Mouse (Mus musculus) gastrocnemius, postnatal 10 days (tissue): ENCODE measurements at regions not wholly inside any gene's neighbourhood (a gene's known extent, or its start where the extent isn't known, plus 50 kb on each side); places are given as distances from the start of the nearest gene placed in this dataset.
"Not testable (repeated sequence)": the region's sequence is repeated elsewhere in the genome, so short reads cannot be mapped to it uniquely, and the experiment has no call there.

Experiments
- DNase-seq: peaks from one replicate; pipeline ENCODE4 v3.0.0; 2021; ENCODE audit warnings: mixed read lengths

- no peak for DNase-seq
Measured at GRCm38 (mm10) chr10:70866737-70867136, 211.0 kb upstream of the Phyhipl start.

- DNase-seq = no peak
Measured at GRCm38 (mm10) chr10:70864650-70865049, 208.9 kb upstream of the Phyhipl start.

- DNase-seq = no peak
Measured at GRCm38 (mm10) chr10:70862022-70862335, 206.2 kb upstream of the Phyhipl start.

GRCm38 (mm10) chr10:70861131-70862021 is 205.6 kb upstream of the Phyhipl start:
- no peak for DNase-seq

GRCm38 (mm10) chr10:70857155-70857820 is 201.5 kb upstream of the Phyhipl start:
- no peak for DNase-seq

GRCm38 (mm10) chr10:70855948-70856347 is 200.2 kb upstream of the Phyhipl start:
- DNase-seq = no peak

GRCm38 (mm10) chr10:70853614-70854013 is 197.8 kb upstream of the Phyhipl start:
- no peak for DNase-seq

- DNase-seq = no peak
Measured at GRCm38 (mm10) chr10:70848141-70848540, 192.4 kb upstream of the Phyhipl start.

GRCm38 (mm10) chr10:70847341-70847882 is 191.6 kb upstream of the Phyhipl start:
- no peak for DNase-seq

- DNase-seq = no peak
Measured at GRCm38 (mm10) chr10:70846281-70847168, 190.8 kb upstream of the Phyhipl start.

- no peak for DNase-seq
Measured at GRCm38 (mm10) chr10:70843848-70844247, 188.1 kb upstream of the Phyhipl start.

GRCm38 (mm10) chr10:70842176-70842838 is 186.5 kb upstream of the Phyhipl start:
- no peak for DNase-seq

- DNase-seq = not testable (repeated sequence)
Measured at GRCm38 (mm10) chr10:70841179-70841578, 185.4 kb upstream of the Phyhipl start.

GRCm38 (mm10) chr10:70838147-70838546 is 182.4 kb upstream of the Phyhipl start:
- no peak for DNase-seq

- no peak for DNase-seq
Measured at GRCm38 (mm10) chr10:70837326-70837725, 181.6 kb upstream of the Phyhipl start.

- DNase-seq = no peak
Measured at GRCm38 (mm10) chr10:70832616-70833015, 176.9 kb upstream of the Phyhipl start.

- DNase-seq = no peak
Measured at GRCm38 (mm10) chr10:70828217-70828616, 172.5 kb upstream of the Phyhipl start.

GRCm38 (mm10) chr10:70827522-70827921 is 171.8 kb upstream of the Phyhipl start:
- not testable (repeated sequence) for DNase-seq

GRCm38 (mm10) chr10:70826706-70827105 is 170.9 kb upstream of the Phyhipl start:
- no peak for DNase-seq

GRCm38 (mm10) chr10:70825451-70825850 is 169.7 kb upstream of the Phyhipl start:
- no peak for DNase-seq

- no peak for DNase-seq
Measured at GRCm38 (mm10) chr10:70824461-70824860, 168.7 kb upstream of the Phyhipl start.

GRCm38 (mm10) chr10:70819951-70820350 is 164.2 kb upstream of the Phyhipl start:
- no peak for DNase-seq
